Mouse (Mus musculus): ENCODE measurements around the gene Slc38a9. TPM values are rescaled to one million over a fixed set of nuclear protein-coding genes. Genes with fewer than 3 reads are reported as not detected.

The Slc38a9 gene
- polyA plus RNA-seq, 1 experiment from 2014 or later = 31.6 TPM

GRCm38 (mm10) chr13:112762548-112762947, 102.0 kb downstream of the Slc38a9 start:
- Histone ChIP-seq H3K9ac (replicated peaks) (no peak overlapping the region), H3K4me1 (replicated peaks) (no peaks in the 10 kb centered on the region), H3K9me3 (peaks cover 6% of the 10 kb centered on the region), H3K4me2 (replicated peaks) (no peak overlapping the region), H3K4me3 (replicated peaks) (no peak overlapping the region), H3K27ac (no peak overlapping the region), H3K27me3 (no peaks in the 10 kb centered on the region), H3K36me3 (no peaks in the 10 kb centered on the region)
- no peak for ATAC-seq
- 90% methylated on average over 4 of the region's 4 CpGs for WGBS

- ATAC-seq = no peak
- 84% methylated on average over 10 of the region's 10 CpGs for WGBS
- Histone ChIP-seq H3K4me2 (replicated peaks) (no peak overlapping the region), H3K36me3 (no peaks in the 10 kb centered on the region), H3K4me3 (replicated peaks) (no peak overlapping the region), H3K4me1 (replicated peaks) (no peaks in the 10 kb centered on the region), H3K27me3 (no peaks in the 10 kb centered on the region), H3K27ac (no peak overlapping the region), H3K9ac (replicated peaks) (no peak overlapping the region), H3K9me3 (peaks cover 10% of the 10 kb centered on the region)
These were observed 103.1 kb downstream of the Slc38a9 start for GRCm38 (mm10) chr13:112763531-112764091.

GRCm38 (mm10) chr13:112764556-112764955, 104.0 kb downstream of the Slc38a9 start:
- Histone ChIP-seq H3K9ac (replicated peaks) (no peak overlapping the region), H3K4me2 (replicated peaks) (no peak overlapping the region), H3K36me3 (no peaks in the 10 kb centered on the region), H3K4me3 (replicated peaks) (no peak overlapping the region), H3K27ac (no peak overlapping the region), H3K9me3 (peaks cover 10% of the 10 kb centered on the region), H3K4me1 (replicated peaks) (no peaks in the 10 kb centered on the region), H3K27me3 (no peaks in the 10 kb centered on the region)
- WGBS = 79% methylated on average over 5 of the region's 5 CpGs
- no peak for ATAC-seq

- ATAC-seq = no peak
- H3K27me3 ChIP-seq = no peaks in the 10 kb centered on the region
- peaks cover 5% of the 10 kb centered on the region for H3K4me1 ChIP-seq (replicated peaks)
- H3K4me3 ChIP-seq (replicated peaks) = no peak overlapping the region
- 89% methylated on average over 3 of the region's 3 CpGs for WGBS
- H3K27ac ChIP-seq = no peak overlapping the region
- no peak overlapping the region for H3K9ac ChIP-seq (replicated peaks)
- H3K36me3 ChIP-seq = no peaks in the 10 kb centered on the region
- H3K4me2 ChIP-seq (replicated peaks) = no peak overlapping the region
- H3K9me3 ChIP-seq = peaks cover 10% of the 10 kb centered on the region
These were observed 105.1 kb downstream of the Slc38a9 start for GRCm38 (mm10) chr13:112765654-112766053.

- 29% methylated on average over 11 of the region's 11 CpGs for WGBS
- Histone ChIP-seq H3K36me3 (no peaks in the 10 kb centered on the region), H3K27ac (no peak overlapping the region), H3K9ac (replicated peaks) (no peak overlapping the region), H3K4me3 (replicated peaks) (no peak overlapping the region), H3K4me1 (replicated peaks) (peaks cover 12% of the 10 kb centered on the region), H3K27me3 (no peaks in the 10 kb centered on the region), H3K4me2 (replicated peaks) (no peak overlapping the region), H3K9me3 (peaks cover 10% of the 10 kb centered on the region)
- peak; percentile 62 for ATAC-seq
These were observed 110.2 kb downstream of the Slc38a9 start for GRCm38 (mm10) chr13:112770528-112771328.

- H3K27me3 ChIP-seq = no peaks in the 10 kb centered on the region
- H3K9me3 ChIP-seq = peaks cover 10% of the 10 kb centered on the region
- no peak for ATAC-seq
- 49% methylated on average over 15 of the region's 15 CpGs for WGBS
- H3K36me3 ChIP-seq = no peaks in the 10 kb centered on the region
- H3K4me3 ChIP-seq (replicated peaks) = no peak overlapping the region
- no peak overlapping the region for H3K27ac ChIP-seq
- peaks cover 12% of the 10 kb centered on the region for H3K4me1 ChIP-seq (replicated peaks)
- H3K9ac ChIP-seq (replicated peaks) = no peak overlapping the region
- no peak overlapping the region for H3K4me2 ChIP-seq (replicated peaks)
These were observed 111.1 kb downstream of the Slc38a9 start for GRCm38 (mm10) chr13:112771447-112772208.

- Histone ChIP-seq H3K27me3 (no peaks in the 10 kb centered on the region), H3K4me1 (replicated peaks) (peaks cover 12% of the 10 kb centered on the region), H3K4me2 (replicated peaks) (no peak overlapping the region), H3K27ac (no peak overlapping the region), H3K36me3 (no peaks in the 10 kb centered on the region), H3K9ac (replicated peaks) (no peak overlapping the region), H3K4me3 (replicated peaks) (no peak overlapping the region), H3K9me3 (peaks cover 6% of the 10 kb centered on the region)
- no peak for ATAC-seq
- 65% methylated on average over 11 of the region's 11 CpGs for WGBS
These were observed 111.7 kb downstream of the Slc38a9 start for GRCm38 (mm10) chr13:112772252-112772651.

GRCm38 (mm10) chr13:112772861-112773260, 112.3 kb downstream of the Slc38a9 start:
- H3K4me1 ChIP-seq (replicated peaks) = peaks cover 12% of the 10 kb centered on the region
- WGBS = 85% methylated on average over 14 of the region's 14 CpGs
- no peaks in the 10 kb centered on the region for H3K36me3 ChIP-seq
- no peak overlapping the region for H3K4me3 ChIP-seq (replicated peaks)
- H3K27me3 ChIP-seq = no peaks in the 10 kb centered on the region
- H3K9ac ChIP-seq (replicated peaks) = no peak overlapping the region
- no peak overlapping the region for H3K27ac ChIP-seq
- H3K9me3 ChIP-seq = peaks cover under 1% of the 10 kb centered on the region; the same call in 1 of the 2 replicates
- no peak for ATAC-seq
- no peak overlapping the region for H3K4me2 ChIP-seq (replicated peaks)

GRCm38 (mm10) chr13:112773991-112774675, 113.6 kb downstream of the Slc38a9 start:
- no peak overlapping the region for H3K4me2 ChIP-seq (replicated peaks)
- no peaks in the 10 kb centered on the region for H3K27me3 ChIP-seq
- H3K36me3 ChIP-seq = no peaks in the 10 kb centered on the region
- peaks cover 12% of the 10 kb centered on the region for H3K4me1 ChIP-seq (replicated peaks)
- no peaks in the 10 kb centered on the region for H3K9me3 ChIP-seq
- no peak overlapping the region for H3K9ac ChIP-seq (replicated peaks)
- H3K27ac ChIP-seq = no peak overlapping the region
- 95% methylated on average over 3 of the region's 3 CpGs for WGBS
- no peak for ATAC-seq
- no peak overlapping the region for H3K4me3 ChIP-seq (replicated peaks)

GRCm38 (mm10) chr13:112775856-112776255, 115.3 kb downstream of the Slc38a9 start:
- WGBS = 89% methylated on average over 10 of the region's 10 CpGs
- H3K36me3 ChIP-seq = no peaks in the 10 kb centered on the region
- H3K4me2 ChIP-seq (replicated peaks) = no peak overlapping the region
- H3K9me3 ChIP-seq = no peaks in the 10 kb centered on the region
- ATAC-seq = no peak
- no peak overlapping the region for H3K27ac ChIP-seq
- H3K4me1 ChIP-seq (replicated peaks) = peaks cover 6% of the 10 kb centered on the region
- H3K4me3 ChIP-seq (replicated peaks) = no peak overlapping the region
- H3K27me3 ChIP-seq = no peaks in the 10 kb centered on the region
- H3K9ac ChIP-seq (replicated peaks) = no peak overlapping the region

GRCm38 (mm10) chr13:112778407-112778806, 117.9 kb downstream of the Slc38a9 start:
- 91% methylated on average over 5 of the region's 5 CpGs for WGBS
- H3K4me2 ChIP-seq (replicated peaks) = no peak overlapping the region

GRCm38 (mm10) chr13:112785305-112785704, 124.8 kb downstream of the Slc38a9 start:
- no peak for ATAC-seq
- Histone ChIP-seq H3K4me1 (replicated peaks) (no peaks in the 10 kb centered on the region), H3K27ac (no peak overlapping the region), H3K4me3 (replicated peaks) (no peak overlapping the region), H3K36me3 (no peaks in the 10 kb centered on the region), H3K9me3 (no peaks in the 10 kb centered on the region), H3K4me2 (replicated peaks) (no peak overlapping the region), H3K9ac (replicated peaks) (no peak overlapping the region), H3K27me3 (no peaks in the 10 kb centered on the region)
- 69% methylated on average over 7 of the region's 7 CpGs for WGBS

More at GRCm38 (mm10) chr13:112778407-112778806, 117.9 kb downstream of the Slc38a9 start:
- Histone ChIP-seq H3K27ac (no peak overlapping the region), H3K4me3 (replicated peaks) (no peak overlapping the region), H3K36me3 (no peaks in the 10 kb centered on the region), H3K9me3 (no peaks in the 10 kb centered on the region), H3K9ac (replicated peaks) (no peak overlapping the region), H3K4me1 (replicated peaks) (no peaks in the 10 kb centered on the region), H3K27me3 (no peaks in the 10 kb centered on the region)
- no peak for ATAC-seq
